Mouse (Mus musculus) 3134 (cell line): ENCODE measurements at regions not wholly inside any gene's neighbourhood (a gene's known extent, or its start where the extent isn't known, plus 50 kb on each side); places are given as distances from the start of the nearest gene placed in this dataset.
"Not testable (repeated sequence)": the region's sequence is repeated elsewhere in the genome, so short reads cannot be mapped to it uniquely, and the experiment has no call there.

ENCODE experiments used
- DNase-seq: peaks from one replicate; pipeline ENCODE4 v3.0.0-alpha.2; 2011; ENCODE audit warnings: low spot score; ENCODE audit not compliant: insufficient read length; ENCODE audit errors: extremely low read depth

GRCm38 (mm10) chr1:113550172-113550571, 1685.5 kb upstream of the Dsel start:
- no peak for DNase-seq

GRCm38 (mm10) chr1:113539981-113540380, 1675.3 kb upstream of the Dsel start:
- DNase-seq = no peak

GRCm38 (mm10) chr1:113530553-113530952, 1665.8 kb upstream of the Dsel start:
- no peak for DNase-seq

- no peak for DNase-seq
Observed at GRCm38 (mm10) chr1:113495987-113496386, 1631.3 kb upstream of the Dsel start.

GRCm38 (mm10) chr1:113490243-113491003, 1625.7 kb upstream of the Dsel start:
- DNase-seq = no peak

GRCm38 (mm10) chr1:113456538-113457273, 1592.0 kb upstream of the Dsel start:
- DNase-seq = no peak

- no peak for DNase-seq
Observed at GRCm38 (mm10) chr1:113433701-113434100, 1569.0 kb upstream of the Dsel start.

GRCm38 (mm10) chr1:113431266-113431665, 1566.5 kb upstream of the Dsel start:
- no peak for DNase-seq

GRCm38 (mm10) chr1:113412858-113413257, 1548.1 kb upstream of the Dsel start:
- no peak for DNase-seq

GRCm38 (mm10) chr1:113395267-113395824, 1530.6 kb upstream of the Dsel start:
- DNase-seq = no peak

GRCm38 (mm10) chr1:113394326-113394725, 1529.6 kb upstream of the Dsel start:
- DNase-seq = not testable (repeated sequence)

GRCm38 (mm10) chr1:113392962-113393361, 1528.2 kb upstream of the Dsel start:
- no peak for DNase-seq

GRCm38 (mm10) chr1:113389920-113390319, 1525.2 kb upstream of the Dsel start:
- no peak for DNase-seq

GRCm38 (mm10) chr1:113384888-113385430, 1520.2 kb upstream of the Dsel start:
- DNase-seq = no peak

GRCm38 (mm10) chr1:113383717-113384116, 1519.0 kb upstream of the Dsel start:
- DNase-seq = no peak

GRCm38 (mm10) chr1:113372679-113373078, 1508.0 kb upstream of the Dsel start:
- DNase-seq = no peak

- DNase-seq = no peak
Observed at GRCm38 (mm10) chr1:113358242-113358641, 1493.5 kb upstream of the Dsel start.

GRCm38 (mm10) chr1:113308037-113308436, 1443.3 kb upstream of the Dsel start:
- no peak for DNase-seq

GRCm38 (mm10) chr1:113297807-113298206, 1433.1 kb upstream of the Dsel start:
- DNase-seq = no peak

GRCm38 (mm10) chr1:113288242-113288641, 1423.5 kb upstream of the Dsel start:
- peak; percentile 37 for DNase-seq

GRCm38 (mm10) chr1:113284122-113284521, 1419.4 kb upstream of the Dsel start:
- DNase-seq = no peak
